Mouse (Mus musculus): ENCODE results near the gene 5730522E02Rik. TPM values are rescaled to one million over a fixed set of nuclear protein-coding genes. Genes with fewer than 3 reads are reported as not detected.
A peak's percentile ranks its signal among the peaks of the same experiment; 100 is the strongest.

The 5730522E02Rik gene
- total RNA-seq, 2 experiments from 2014 or later, result 10.5 to 13.7 TPM

- no peak for DNase-seq (ENCODE audit: low spot score in 2 of 2)
Observed at GRCm38 (mm10) chr11:25704332-25705168, 506.0 kb downstream of the 5730522E02Rik start.

GRCm38 (mm10) chr11:25702791-25703190 lies 507.8 kb downstream of the 5730522E02Rik start:
- DNase-seq (ENCODE audit: low spot score in 2 of 2), result no peak

- DNase-seq (ENCODE audit: low spot score in 2 of 2), result peak in 1 of 2 experiments; percentile 31
Observed at GRCm38 (mm10) chr11:25697508-25698193, 512.9 kb downstream of the 5730522E02Rik start.

- no peak for DNase-seq (ENCODE audit: low spot score in 2 of 2)
Observed at GRCm38 (mm10) chr11:25696168-25696567, 514.4 kb downstream of the 5730522E02Rik start.

GRCm38 (mm10) chr11:25684731-25685130 lies 525.8 kb downstream of the 5730522E02Rik start:
- DNase-seq (ENCODE audit: low spot score in 2 of 2), result peak; percentile 72 to 88

- no peak for DNase-seq (ENCODE audit: low spot score in 2 of 2)
Observed at GRCm38 (mm10) chr11:25679856-25680255, 530.7 kb downstream of the 5730522E02Rik start.

- DNase-seq (ENCODE audit: low spot score in 2 of 2), result no peak
Observed at GRCm38 (mm10) chr11:25674194-25674593, 536.4 kb downstream of the 5730522E02Rik start.

- no peak for DNase-seq (ENCODE audit: low spot score in 2 of 2)
Observed at GRCm38 (mm10) chr11:25670018-25670417, 540.5 kb downstream of the 5730522E02Rik start.

- no peak for DNase-seq (ENCODE audit: low spot score in 2 of 2)
Observed at GRCm38 (mm10) chr11:25664562-25665104, 545.9 kb downstream of the 5730522E02Rik start.

GRCm38 (mm10) chr11:25646282-25646681 lies 564.3 kb downstream of the 5730522E02Rik start:
- no peak for DNase-seq (ENCODE audit: low spot score in 2 of 2)

- DNase-seq (ENCODE audit: low spot score in 2 of 2), result peak; percentile 34 to 62
Observed at GRCm38 (mm10) chr11:25644767-25645622, 565.6 kb downstream of the 5730522E02Rik start.

GRCm38 (mm10) chr11:25606886-25607285 lies 603.7 kb downstream of the 5730522E02Rik start:
- DNase-seq (ENCODE audit: low spot score in 2 of 2), result no peak

- no peak for DNase-seq (ENCODE audit: low spot score in 2 of 2)
Observed at GRCm38 (mm10) chr11:25600030-25600429, 610.5 kb downstream of the 5730522E02Rik start.

GRCm38 (mm10) chr11:25595303-25595702 lies 615.3 kb downstream of the 5730522E02Rik start:
- no peak for DNase-seq (ENCODE audit: low spot score in 2 of 2)

- no peak for DNase-seq (ENCODE audit: low spot score in 2 of 2)
Observed at GRCm38 (mm10) chr11:25594780-25595179, 615.8 kb downstream of the 5730522E02Rik start.

- DNase-seq (ENCODE audit: low spot score in 2 of 2), result no peak
Observed at GRCm38 (mm10) chr11:25592268-25592667, 618.3 kb downstream of the 5730522E02Rik start.

- no peak for DNase-seq (ENCODE audit: low spot score in 2 of 2)
Observed at GRCm38 (mm10) chr11:25590215-25590614, 620.3 kb downstream of the 5730522E02Rik start.

- DNase-seq (ENCODE audit: low spot score in 2 of 2), result no peak
Observed at GRCm38 (mm10) chr11:25589509-25589908, 621.1 kb downstream of the 5730522E02Rik start.

GRCm38 (mm10) chr11:25574129-25574465 lies 636.5 kb downstream of the 5730522E02Rik start:
- peak in 1 of 2 experiments; percentile 48 for DNase-seq (ENCODE audit: low spot score in 2 of 2)

- no peak for DNase-seq (ENCODE audit: low spot score in 2 of 2)
Observed at GRCm38 (mm10) chr11:25573408-25574128, 637.0 kb downstream of the 5730522E02Rik start.

All from layer of hippocampus, adult 18-20 months (tissue).